Mouse (Mus musculus): ENCODE data around the gene Nanos3.

DNA sequence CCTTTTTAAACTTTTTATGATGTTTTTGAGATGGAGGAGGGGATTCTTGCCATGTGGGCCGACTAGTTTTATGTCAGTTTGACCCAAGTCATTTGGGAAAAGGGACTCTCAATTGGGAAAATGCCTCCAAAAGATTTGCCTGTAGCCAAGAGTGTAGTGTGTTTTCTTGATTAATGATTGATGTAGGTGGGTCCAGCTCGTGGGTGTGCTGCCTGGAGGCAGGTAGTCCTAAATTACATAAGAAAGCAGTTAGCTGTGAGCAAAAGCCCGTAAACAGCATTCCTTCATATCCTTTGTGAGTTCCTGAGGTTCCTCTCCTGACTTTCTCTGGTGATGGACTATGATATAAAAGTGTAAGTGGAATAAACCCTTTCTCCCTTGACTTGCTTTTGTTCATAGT lies 35.8 kb downstream of the Nanos3 start:
- TF ChIP-seq POLR2A (IDR thresholded peaks at IDR 0.05; ENCODE audit: insufficient read depth, low read depth, low read length) = no peak
- TF ChIP-seq CTCF (IDR thresholded peaks at IDR 0.05; ENCODE audit: insufficient read depth, low read depth, low read length) = no peak
